Mouse (Mus musculus) liver, embryonic 12.5 days (tissue): Measurements from ENCODE around the gene Foxj3. TPM values are rescaled to one million over a fixed set of nuclear protein-coding genes. Genes with fewer than 3 reads are reported as not detected.
"Not testable (repeated sequence)": the region's sequence is repeated elsewhere in the genome, so short reads cannot be mapped to it uniquely, and the experiment has no call there.

Source experiments
- ATAC-seq: fragments of 200-750 bp; cut with Nextera tagmentation; 2 replicates; pipeline ENCODE4 v1.8.0; 2017; ENCODE audit warnings: moderate number of reproducible peaks, mild to moderate bottlenecking, moderate library complexity
- H3K27ac ChIP-seq: fragments of 300-500 bp; sonication (generic); 2 replicates; pipeline ENCODE4 v1.5.1; 2016; ENCODE audit warnings: mild to moderate bottlenecking
- H3K27me3 ChIP-seq: fragments of 300-500 bp; sonication (generic); replicated peaks from 2 replicates; pipeline ENCODE4 v1.6.1; 2016; ENCODE audit warnings: mild to moderate bottlenecking, moderate library complexity
- H3K36me3 ChIP-seq: fragments of 300-500 bp; sonication (generic); 2 replicates; pipeline ENCODE4 v1.6.1; 2016; ENCODE audit warnings: mild to moderate bottlenecking, moderate library complexity
- H3K4me1 ChIP-seq: fragments of 300-500 bp; sonication (generic); 2 replicates; pipeline ENCODE4 v1.6.1; 2016
- H3K4me2 ChIP-seq: fragments of 300-500 bp; sonication (generic); 2 replicates; pipeline ENCODE4 v1.6.1; 2016; ENCODE audit warnings: mild to moderate bottlenecking, moderate library complexity
- H3K4me3 ChIP-seq: fragments of 300-500 bp; sonication (generic); 2 replicates; pipeline ENCODE4 v1.5.1; 2016; ENCODE audit warnings: mild to moderate bottlenecking, moderate library complexity
- H3K9ac ChIP-seq: fragments of 300-500 bp; sonication (generic); 2 replicates; pipeline ENCODE4 v1.6.1; 2016; ENCODE audit warnings: mild to moderate bottlenecking, moderate library complexity
- H3K9me3 ChIP-seq: fragments of 300-500 bp; sonication (generic); replicated peaks from 2 replicates; pipeline ENCODE4 v1.6.1; 2016; ENCODE audit warnings: mild to moderate bottlenecking, moderate library complexity
- WGBS: fragments of 180-500 bp; shearing (Covaris S2); methylation state at CpG from one replicate; pipeline ENCODE4 v1.1.7; 2016; ENCODE audit not compliant: insufficient replicate concordance; 5-methylcytosine and 5-hydroxymethylcytosine counted together
- polyA plus RNA-seq: library from polyadenylated mRNA; unstranded; fragments of >200 nt; fragmentation: Nextera tagmentation; extraction: Ambion mirVana; gene quantifications from 2 replicates; pipeline ENCODE4 v1.2.1, GENCODE M21; 2016

Foxj3 gene
- polyA plus RNA-seq: 10.0 and 10.8 TPM in 2 replicates

DNA sequence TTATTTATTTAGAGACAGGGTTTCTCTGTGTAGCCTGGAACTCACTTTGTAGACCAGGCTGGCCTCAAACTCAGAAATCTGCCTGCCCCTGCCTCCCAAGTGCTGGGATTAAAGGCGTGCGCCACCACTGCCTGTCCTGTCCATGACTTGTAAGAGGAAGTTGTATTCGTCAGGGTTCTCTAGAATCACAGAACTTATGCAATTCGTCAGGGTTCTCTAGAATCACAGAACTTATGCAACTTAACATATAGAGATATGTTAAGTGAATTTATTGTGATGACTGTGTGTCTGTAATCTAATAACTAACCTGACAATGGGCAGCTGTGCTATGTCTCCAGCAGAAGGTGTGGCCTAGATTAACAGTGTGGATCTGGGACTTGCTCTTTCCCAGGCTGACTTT, at the start of gene Foxj3:
Gene Foxj3, plus strand, starts transcription at position 390 of the 400 bp plus-strand sequence.
- ATAC-seq, H3K9ac ChIP-seq, H3K4me2 ChIP-seq: not testable (repeated sequence)

DNA sequence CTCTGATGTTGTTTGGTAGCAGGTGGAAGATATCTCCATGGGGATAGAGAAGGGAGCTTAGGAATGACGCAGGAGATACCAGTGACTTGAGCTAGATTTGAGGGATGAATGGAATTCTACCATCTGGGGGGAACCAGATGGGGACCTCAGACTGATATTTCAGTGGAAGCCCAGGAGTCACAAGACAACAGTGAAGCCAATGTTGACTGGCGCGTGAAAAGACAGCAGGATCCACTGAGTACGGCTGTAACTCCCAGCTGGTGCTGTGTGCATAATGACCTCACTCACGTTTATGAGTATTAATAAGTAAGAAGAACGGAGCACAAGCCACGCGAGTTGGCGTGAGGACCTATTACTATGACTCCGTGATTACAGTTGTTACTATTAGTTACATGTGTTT, 47.1 kb upstream of the Foxj3 start:
- H3K27ac ChIP-seq: no peak overlapping the region
- WGBS: 81% methylated on average over 10 of the region's 10 CpGs
- H3K4me2 ChIP-seq: no peak overlapping the region
- H3K9me3 ChIP-seq: no peaks in the 10 kb centered on the region
- peaks cover 50% of the 10 kb centered on the region for H3K27me3 ChIP-seq
- ATAC-seq: no peak
- H3K4me1 ChIP-seq: peaks cover 5% of the 10 kb centered on the region; the same call in 1 of the 2 replicates
- H3K36me3 ChIP-seq: no peaks in the 10 kb centered on the region
- no peak overlapping the region for H3K4me3 ChIP-seq
- H3K9ac ChIP-seq: no peak overlapping the region

More for the DNA sequence above, at the start of gene Foxj3:
- H3K27me3 ChIP-seq, H3K27ac ChIP-seq, H3K9me3 ChIP-seq, H3K4me3 ChIP-seq, H3K36me3 ChIP-seq: not testable (repeated sequence)
- WGBS: 52% methylated on average over 4 of the region's 4 CpGs
- peaks cover 22% of the 10 kb centered on the region for H3K4me1 ChIP-seq

DNA sequence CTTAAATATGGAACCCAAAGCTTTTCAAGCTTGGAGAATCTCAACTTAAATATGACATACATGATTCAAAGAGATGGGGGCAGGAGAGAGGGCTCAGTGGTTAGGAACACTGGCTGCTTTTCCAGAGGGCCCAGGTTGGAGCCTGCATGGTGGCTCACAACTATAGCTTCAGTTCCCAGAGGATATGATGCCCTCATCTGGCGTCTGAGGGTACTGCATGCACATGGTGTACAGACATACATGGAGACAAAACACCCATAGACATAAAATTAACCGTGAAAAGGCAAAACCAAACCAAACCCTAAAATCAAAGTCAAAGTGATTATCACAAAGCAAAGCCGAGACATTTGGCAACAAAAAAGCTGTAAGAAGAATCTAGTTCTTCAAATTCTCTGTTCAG, 46.0 kb upstream of the Foxj3 start:
- H3K4me2 ChIP-seq: no peak overlapping the region
- WGBS: 56% methylated on average over 3 of the region's 3 CpGs
- no peaks in the 10 kb centered on the region for H3K9me3 ChIP-seq
- H3K4me3 ChIP-seq: no peak overlapping the region
- H3K27ac ChIP-seq: no peak overlapping the region
- H3K4me1 ChIP-seq: peaks cover 5% of the 10 kb centered on the region; the same call in 1 of the 2 replicates
- H3K9ac ChIP-seq: no peak overlapping the region
- H3K27me3 ChIP-seq: peaks cover 57% of the 10 kb centered on the region
- H3K36me3 ChIP-seq: no peaks in the 10 kb centered on the region
- no peak for ATAC-seq

DNA sequence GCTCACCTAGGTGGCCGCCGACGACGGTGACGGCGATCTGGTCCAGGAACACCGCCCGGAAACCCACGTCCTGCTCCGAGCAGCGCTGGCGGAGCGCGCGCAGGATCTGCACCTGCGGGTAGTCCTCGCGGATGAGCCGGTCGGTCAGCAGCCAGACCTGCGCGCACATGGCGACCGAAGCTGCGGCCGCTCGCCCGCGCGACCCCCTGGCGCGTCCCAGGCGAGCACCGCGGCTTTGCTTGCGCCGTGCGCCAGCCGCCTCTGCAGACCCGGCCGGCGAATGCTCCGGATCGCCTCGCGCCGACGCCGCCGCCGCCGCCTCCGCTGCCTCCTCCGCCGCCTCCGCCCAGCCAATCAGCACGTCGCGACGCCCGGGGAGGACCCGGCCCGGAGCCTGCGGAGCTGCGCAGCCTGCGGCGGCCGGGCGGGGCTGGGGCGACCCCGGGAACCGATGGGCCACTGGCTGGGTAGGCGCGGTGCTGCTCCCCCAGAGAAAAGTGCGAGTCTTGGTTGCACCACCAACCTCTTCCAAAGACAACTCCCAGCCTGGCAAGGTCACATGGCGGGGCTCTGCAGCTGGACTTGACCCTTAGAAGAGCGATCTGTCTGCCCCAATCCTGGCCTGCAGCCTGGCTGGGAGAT, 44.4 kb upstream of the Foxj3 start, which contains the start of gene Rimkla:
Gene Rimkla, minus strand, starts transcription at position 338 of the 642 bp plus-strand sequence.
- ATAC-seq: peak; percentile 62; the same call in 1 of the 2 replicates
- Histone ChIP-seq H3K27ac (no peak within 1 kb of the TSS), H3K27me3 (peaks cover 57% of the 10 kb centered on the region), H3K36me3 (no peaks in the 10 kb centered on the region), H3K9me3 (no peaks in the 10 kb centered on the region), H3K4me2 (peak within 1 kb of the TSS; percentile 76), H3K4me1 (peaks cover 5% of the 10 kb centered on the region; the same call in 1 of the 2 replicates), H3K9ac (peak within 1 kb of the TSS; percentile 31; the same call in 1 of the 2 replicates), H3K4me3 (peak within 1 kb of the TSS; percentile 54)
- under 1% methylated on average over 60 of the region's 77 CpGs for WGBS

DNA sequence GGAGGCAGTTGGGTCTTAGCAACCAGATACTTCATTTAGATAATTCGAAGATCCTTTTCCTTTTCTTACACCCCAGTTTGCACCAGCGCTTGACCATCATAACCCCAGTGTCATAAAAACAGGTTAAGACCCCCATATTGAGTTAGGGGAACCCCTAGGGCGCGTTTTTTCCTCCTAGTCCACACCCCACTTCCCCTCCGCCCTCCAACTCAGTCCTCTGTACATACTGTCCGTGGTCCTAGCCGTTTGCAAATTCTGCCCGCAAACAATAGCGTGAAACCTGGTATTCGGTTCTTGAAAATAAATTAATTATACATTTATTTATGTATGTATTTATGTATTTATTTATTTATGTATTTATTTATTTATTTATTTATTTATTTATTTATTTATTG, 43.9 kb upstream of the Foxj3 start:
- H3K9me3 ChIP-seq: no peaks in the 10 kb centered on the region
- no peak overlapping the region for H3K9ac ChIP-seq
- peak overlapping the region; percentile 54; the same call in 1 of the 2 replicates for H3K4me3 ChIP-seq
- 28% methylated on average over 10 of the region's 10 CpGs for WGBS
- no peaks in the 10 kb centered on the region for H3K36me3 ChIP-seq
- H3K27me3 ChIP-seq: peaks cover 57% of the 10 kb centered on the region
- no peak for ATAC-seq
- H3K4me1 ChIP-seq: peaks cover 5% of the 10 kb centered on the region; the same call in 1 of the 2 replicates
- H3K4me2 ChIP-seq: peak overlapping the region; percentile 76
- no peak overlapping the region for H3K27ac ChIP-seq

DNA sequence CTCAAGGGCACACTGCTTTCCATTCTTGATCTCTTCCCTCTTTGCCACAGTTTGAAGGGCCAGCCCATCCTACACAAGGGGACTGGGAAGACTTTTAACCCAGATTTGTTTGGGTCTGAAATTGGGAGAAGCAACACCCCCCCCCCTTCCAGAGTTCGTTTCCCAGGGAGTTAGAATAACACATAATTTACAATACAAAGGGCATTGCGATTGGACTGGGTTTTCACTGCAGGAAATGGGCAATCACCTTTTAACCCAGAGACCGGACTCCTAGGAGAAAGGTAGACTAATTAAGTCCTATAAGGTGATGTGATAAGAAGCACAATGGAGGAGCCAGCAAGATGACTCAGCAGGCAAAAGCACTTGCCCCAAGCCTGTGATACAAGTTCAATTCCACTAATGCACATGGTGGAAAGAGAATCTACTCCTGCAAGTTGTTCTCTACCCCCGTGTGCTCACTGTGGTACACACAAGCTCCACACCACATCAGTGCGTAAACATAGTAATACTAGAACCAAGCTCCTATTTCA, 38.4 kb upstream of the Foxj3 start:
- Histone ChIP-seq H3K9me3 (no peaks in the 10 kb centered on the region), H3K27ac (no peak overlapping the region), H3K4me3 (no peak overlapping the region), H3K27me3 (peaks cover 23% of the 10 kb centered on the region), H3K36me3 (no peaks in the 10 kb centered on the region), H3K4me1 (no peaks in the 10 kb centered on the region), H3K4me2 (no peak overlapping the region), H3K9ac (no peak overlapping the region)
- ATAC-seq: no peak
- WGBS: 52% methylated on average over 5 of the region's 5 CpGs

DNA sequence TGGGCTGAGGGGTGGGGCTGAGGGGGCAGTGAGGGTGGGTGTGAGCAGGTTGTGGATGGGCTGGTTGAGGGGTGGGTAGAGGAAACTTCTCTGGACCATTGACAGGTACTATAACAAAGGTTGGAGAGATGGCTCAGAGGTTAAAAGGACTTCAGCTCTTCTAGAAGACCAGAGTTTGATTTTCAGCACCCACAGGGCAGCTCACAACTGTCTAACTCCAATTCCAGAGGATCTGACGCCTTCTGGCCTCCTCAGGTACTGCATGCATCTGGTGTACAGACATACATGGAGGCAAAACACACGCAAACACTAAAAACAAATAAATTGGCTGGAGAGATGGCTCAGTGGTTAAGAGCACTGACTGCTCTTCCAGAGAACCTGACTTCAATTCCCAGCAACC, 25.2 kb upstream of the Foxj3 start:
- no peak for ATAC-seq
- Histone ChIP-seq H3K36me3 (no peaks in the 10 kb centered on the region), H3K27ac (no peak overlapping the region), H3K4me1 (no peaks in the 10 kb centered on the region), H3K9ac (no peak overlapping the region), H3K4me3 (no peak overlapping the region), H3K27me3 (0 out of 2 replicates have a peak, but pooled peaks cover 7% of the 10 kb centered on the region), H3K4me2 (no peak overlapping the region), H3K9me3 (no peaks in the 10 kb centered on the region)
- WGBS: 50% methylated on average over 2 of the region's 2 CpGs

DNA sequence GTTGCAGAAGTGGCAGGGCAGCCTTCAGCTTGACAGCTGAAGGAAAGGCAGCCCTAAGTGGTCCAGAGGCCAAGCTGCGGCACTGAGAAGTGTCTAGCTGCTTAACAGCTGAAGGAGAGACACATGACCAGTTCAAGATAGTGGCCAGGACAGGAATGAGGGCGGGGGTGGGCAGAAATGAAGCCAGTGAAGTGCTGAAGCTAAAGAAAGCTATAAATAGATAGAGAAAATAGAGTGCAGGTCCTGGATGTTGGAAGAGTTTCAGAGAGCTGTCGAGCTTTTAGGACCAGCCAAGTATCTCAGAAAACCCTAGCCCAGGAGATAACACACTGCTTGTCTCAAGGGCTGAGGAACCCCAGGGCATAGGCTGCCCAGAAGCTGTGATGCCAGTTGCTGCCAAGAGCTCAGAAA, 24.1 kb upstream of the Foxj3 start:
- ATAC-seq: no peak
- Histone ChIP-seq H3K9ac (no peak overlapping the region), H3K4me2 (no peak overlapping the region), H3K36me3 (no peaks in the 10 kb centered on the region), H3K27me3 (0 out of 2 replicates have a peak, but pooled peaks cover 7% of the 10 kb centered on the region), H3K4me3 (no peak overlapping the region), H3K27ac (no peak overlapping the region), H3K9me3 (no peaks in the 10 kb centered on the region), H3K4me1 (no peaks in the 10 kb centered on the region)
- WGBS: 42% methylated on average over 3 of the region's 3 CpGs

DNA sequence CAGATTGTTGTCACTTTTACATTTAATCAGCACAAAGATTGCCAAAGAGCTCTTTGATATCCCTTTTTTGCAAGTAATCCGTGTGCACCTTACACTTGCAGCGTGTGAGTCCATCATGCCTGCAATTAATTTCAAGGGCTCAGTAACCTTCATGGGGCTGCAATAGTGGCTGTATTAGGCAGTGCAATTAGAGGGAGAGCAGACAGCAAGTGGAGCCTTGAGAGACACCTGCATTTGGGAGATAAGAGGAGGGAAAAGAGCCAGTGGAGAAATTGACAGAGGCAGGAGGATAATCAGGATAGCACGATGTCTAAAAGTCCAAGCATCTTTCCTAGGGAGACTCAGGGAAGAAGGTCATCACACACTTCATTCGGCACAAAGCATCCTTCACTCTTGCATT, 13.2 kb upstream of the Foxj3 start:
- Histone ChIP-seq H3K9ac (no peak overlapping the region), H3K4me2 (no peak overlapping the region), H3K9me3 (no peaks in the 10 kb centered on the region), H3K27ac (no peak overlapping the region), H3K36me3 (no peaks in the 10 kb centered on the region), H3K27me3 (no peaks in the 10 kb centered on the region; the same call in 1 of the 2 replicates), H3K4me1 (no peaks in the 10 kb centered on the region), H3K4me3 (no peak overlapping the region)
- no peak for ATAC-seq
- 48% methylated on average over 4 of the region's 4 CpGs for WGBS

DNA sequence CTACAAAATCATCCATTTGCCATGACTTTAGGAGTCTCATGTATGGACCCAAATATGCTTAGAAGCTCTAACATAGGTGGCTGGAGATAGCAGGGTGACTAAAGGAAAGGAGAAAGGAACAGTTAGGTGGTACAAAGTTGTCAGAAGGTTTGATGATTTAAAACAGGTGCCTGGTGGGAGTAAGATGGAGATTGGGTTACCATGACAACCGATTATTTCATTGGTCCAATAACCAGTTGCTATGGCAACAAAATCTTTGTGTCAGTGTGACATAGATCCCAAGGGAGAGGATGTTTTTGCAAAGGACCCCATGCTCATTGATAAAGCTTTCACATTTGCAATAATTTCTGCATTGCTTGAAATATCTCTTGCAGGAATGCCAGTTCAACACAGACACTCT, 12.8 kb upstream of the Foxj3 start:
- Histone ChIP-seq H3K9ac (no peak overlapping the region), H3K36me3 (no peaks in the 10 kb centered on the region)
- WGBS: 63% methylated on average over 1 of the region's 1 CpGs

DNA sequence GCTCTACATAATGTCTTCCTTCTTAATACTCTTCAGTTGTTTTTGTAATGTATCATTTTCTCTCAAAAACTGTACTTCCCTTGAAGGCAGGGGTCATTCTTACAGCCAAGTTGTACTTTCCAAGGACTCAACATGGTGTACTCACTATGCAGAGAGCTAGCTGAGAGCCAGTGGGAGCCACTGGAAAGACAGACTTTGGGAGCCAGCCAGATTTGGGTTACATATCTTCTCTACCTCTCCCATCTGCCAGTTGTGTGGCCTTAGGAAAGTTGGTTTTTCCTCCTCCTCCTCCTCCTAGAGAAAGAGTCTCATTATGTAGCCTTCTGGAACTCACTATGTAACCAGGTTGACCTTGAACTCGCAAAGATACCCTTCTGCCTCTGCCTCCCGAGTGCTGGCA, 12.3 kb upstream of the Foxj3 start:
- Histone ChIP-seq H3K9me3 (no peaks in the 10 kb centered on the region), H3K9ac (no peak overlapping the region), H3K36me3 (no peaks in the 10 kb centered on the region), H3K4me2 (no peak overlapping the region), H3K4me3 (no peak overlapping the region), H3K4me1 (no peaks in the 10 kb centered on the region), H3K27ac (no peak overlapping the region), H3K27me3 (no peaks in the 10 kb centered on the region; the same call in 1 of the 2 replicates)
- ATAC-seq: no peak
- 64% methylated on average over 2 of the region's 2 CpGs for WGBS

More for the DNA sequence above, 12.8 kb upstream of the Foxj3 start:
- Histone ChIP-seq H3K4me2 (no peak overlapping the region), H3K27me3 (no peaks in the 10 kb centered on the region; the same call in 1 of the 2 replicates), H3K4me3 (no peak overlapping the region), H3K9me3 (no peaks in the 10 kb centered on the region), H3K27ac (no peak overlapping the region), H3K4me1 (no peaks in the 10 kb centered on the region)
- no peak for ATAC-seq

DNA sequence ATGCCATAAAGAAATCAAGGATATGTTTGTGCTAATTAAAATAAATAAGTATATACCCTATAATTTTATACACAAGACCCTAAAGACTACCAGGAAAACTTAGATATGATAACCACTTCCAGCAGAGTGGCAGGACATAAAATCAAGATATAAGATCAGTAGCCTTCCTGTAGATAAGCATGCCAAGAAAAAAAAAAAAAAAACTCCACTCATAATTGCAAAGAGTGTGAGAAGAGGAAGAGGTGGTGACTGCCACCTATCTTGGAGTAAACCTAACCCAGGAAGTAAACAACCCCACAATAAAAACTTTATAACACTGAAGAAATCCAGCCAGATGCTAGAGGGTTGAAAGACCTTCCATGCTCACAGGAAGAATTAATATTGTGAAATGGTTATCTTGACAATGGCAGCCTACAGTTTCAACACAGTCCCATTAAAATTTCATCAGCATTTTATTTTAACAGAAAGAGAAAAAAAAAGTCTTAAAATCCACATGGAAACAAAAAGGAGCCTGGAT, 10.4 kb upstream of the Foxj3 start:
- Histone ChIP-seq H3K36me3 (no peaks in the 10 kb centered on the region), H3K9ac (no peak overlapping the region), H3K27ac (no peak overlapping the region), H3K9me3 (no peaks in the 10 kb centered on the region), H3K4me1 (no peaks in the 10 kb centered on the region), H3K4me3 (no peak overlapping the region), H3K27me3 (no peaks in the 10 kb centered on the region; the same call in 1 of the 2 replicates), H3K4me2 (no peak overlapping the region)
- ATAC-seq: no peak
